Mouse (Mus musculus) activated CD4-positive, CD25-positive, alpha-beta regulatory T cell, adult 4 months (primary cell): ENCODE results near the gene Milr1. TPM values are rescaled to one million over a fixed set of nuclear protein-coding genes. Genes with fewer than 3 reads are reported as not detected.
"Not testable (repeated sequence)": the region's sequence is repeated elsewhere in the genome, so short reads cannot be mapped to it uniquely, and the experiment has no call there.

Source experiments
- ATAC-seq: one replicate; pipeline ENCODE4 v1.8.0; 2017
- polyA plus RNA-seq, 2 experiments: library from polyadenylated mRNA; unstranded; fragments of 100-300 nt; shearing (Covaris generic); gene quantifications; one replicate each; pipeline ENCODE4 v1.2.1; 2017

Milr1 gene
- polyA plus RNA-seq, 2 experiments from 2014 or later = 11.9 to 12.1 TPM

DNA sequence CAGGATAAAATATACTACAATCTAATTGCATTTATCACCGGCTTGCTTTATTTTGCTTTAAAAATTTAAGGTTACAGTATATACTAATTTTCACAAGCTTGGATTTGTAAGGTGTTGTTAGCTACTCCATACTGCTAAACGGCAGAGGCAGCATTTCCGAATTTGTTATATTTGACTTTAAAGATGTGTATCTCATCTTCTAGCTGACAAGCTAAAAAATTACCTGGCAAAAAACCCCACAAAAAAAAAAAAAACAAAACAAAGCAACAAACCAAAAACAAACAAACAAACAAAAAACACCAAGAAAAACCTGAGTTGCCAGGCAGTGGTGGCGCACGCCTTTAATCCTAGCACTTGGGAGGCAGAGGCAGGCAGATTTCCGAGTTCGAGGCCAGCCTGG, 27.1 kb downstream of the Milr1 start:
- no peak for ATAC-seq

DNA sequence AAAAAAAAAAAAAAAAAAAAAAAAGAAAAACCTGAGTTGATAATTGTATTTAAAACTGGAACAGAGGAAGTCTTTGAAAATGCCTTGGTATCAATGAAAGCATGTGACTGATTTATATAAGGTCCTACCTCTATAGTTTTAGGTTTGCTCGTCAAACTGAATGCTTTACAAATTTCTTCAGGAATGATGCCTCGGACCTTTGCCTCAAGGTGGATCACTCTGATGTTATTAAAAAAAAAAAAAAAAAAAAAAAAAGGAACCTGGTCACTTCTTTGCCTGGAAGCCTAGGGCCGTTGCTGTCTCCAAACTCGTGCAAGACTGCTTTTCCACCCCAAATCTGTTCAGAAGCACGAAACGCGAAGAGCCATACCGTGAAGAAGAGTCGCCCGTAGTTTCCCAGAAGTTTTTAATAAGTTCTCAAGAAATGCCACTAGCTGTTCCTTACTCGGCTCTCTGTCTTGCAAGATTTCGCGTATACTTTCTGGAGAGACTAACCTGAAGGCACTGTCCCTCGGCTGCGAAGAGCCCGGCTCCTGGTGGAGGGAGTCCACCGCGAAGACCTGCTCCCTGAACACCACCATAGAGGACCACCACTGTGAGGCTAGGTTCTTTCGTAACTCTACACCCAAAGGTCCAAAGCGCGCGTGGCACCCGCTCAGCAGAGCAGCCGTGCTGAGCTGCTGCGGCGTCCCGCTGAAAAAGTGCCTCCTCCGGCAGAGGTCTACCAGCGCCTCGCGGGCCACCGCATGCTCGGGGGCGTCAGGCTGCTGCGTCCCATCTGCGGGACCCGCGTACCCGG, 27.8 kb downstream of the Milr1 start:
- ATAC-seq = peak; percentile 22

DNA sequence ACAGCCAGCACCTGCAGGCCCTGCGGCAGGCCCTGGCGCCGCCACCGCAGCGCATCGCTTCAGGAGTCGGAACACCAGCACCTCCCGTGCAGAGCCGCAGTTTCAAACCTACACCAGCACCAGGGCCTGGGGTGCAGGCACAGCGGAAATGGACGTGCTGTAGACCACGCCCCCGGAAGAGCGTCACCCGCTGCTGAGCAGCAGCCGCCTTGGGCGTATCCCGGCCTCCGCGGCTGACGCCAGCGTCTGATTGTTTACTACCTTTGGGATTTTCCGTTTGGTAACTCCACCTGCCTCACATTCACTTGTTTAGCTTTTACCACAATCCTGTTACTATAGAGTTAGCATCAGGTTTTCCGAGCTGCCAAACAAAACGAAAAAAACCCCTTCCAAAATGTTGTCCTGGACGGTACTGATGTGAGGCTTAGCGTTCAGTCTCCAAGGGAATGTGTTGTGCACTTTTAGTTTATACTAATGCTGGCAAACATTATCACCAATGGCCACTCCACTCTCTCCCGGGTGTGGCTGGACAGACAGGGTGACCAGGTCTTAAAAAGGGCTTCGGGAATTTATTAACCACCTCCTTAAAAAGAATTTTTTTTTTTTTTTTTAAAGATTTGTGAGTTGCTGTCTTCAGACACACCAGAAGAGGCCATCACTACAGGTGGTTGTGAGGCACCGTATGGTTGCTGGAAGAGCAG, 28.5 kb downstream of the Milr1 start, which contains the start of gene Polg2:
Polg2 (minus strand) TSS at position 150 of the 701 bp plus-strand sequence.
- ATAC-seq = peak; percentile 84

DNA sequence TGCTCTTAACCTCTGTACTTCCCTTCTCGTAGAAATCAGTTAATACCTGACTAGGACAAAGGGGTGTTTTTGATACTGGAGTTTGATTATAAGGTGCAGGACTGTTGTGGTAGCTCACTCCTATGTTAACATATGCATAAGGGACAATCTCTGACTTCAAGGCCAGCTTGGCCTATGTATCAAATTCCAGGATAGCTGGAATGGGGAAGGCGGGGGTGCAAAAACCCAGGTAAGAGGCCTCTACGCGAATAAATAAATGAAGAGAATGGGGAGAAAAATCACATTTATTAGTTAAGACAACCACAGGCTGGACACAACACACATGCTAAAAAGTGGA, 29.0 kb downstream of the Milr1 start:
- no peak for ATAC-seq

DNA sequence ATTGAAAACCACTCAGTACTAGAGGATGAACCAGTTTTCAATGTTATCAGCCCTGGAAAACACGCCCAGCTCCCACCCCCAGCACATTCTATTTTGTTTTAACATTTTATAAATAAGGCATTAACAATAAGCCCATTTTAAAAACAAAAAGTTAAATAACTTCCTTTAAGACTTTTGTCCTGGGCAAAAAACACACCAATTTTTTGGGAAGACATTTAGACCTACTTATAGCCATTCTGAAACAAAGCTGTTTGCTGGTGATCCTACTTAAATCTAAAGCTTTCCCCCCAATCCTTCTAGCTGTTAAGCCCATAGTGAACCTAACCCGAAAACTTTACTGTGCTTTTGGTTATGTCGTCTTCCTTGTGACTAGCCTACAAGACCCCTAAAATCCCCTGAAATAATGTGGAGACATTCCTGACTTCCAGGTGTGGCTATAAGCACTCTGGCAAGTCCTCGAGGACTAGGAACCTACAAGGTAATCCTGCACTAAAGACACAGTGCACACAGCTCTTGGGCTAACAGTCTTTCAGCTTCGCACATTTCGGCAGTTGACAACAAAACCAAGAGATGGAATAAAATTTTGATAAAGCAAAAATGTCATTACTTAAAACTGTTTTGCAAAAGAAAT, 29.7 kb downstream of the Milr1 start:
- ATAC-seq = no peak

DNA sequence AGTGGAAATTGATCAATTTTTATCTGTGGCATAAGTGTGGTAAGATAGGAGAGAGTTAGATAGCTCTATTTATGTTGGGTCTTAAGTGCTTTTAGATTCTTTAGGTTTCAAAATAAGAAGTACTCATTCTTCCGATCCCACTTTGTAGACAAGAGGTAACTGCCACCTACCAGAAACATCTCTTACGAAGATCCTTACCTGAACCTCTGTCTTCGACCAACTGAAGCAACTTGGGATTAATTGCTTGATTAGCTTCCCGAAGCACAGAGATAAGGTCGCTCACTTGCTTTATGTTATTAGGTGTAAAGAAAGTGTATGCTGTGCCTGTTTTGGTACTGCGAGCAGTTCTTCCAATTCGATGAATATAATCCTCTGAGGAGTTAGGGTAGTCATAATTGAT, 31.2 kb downstream of the Milr1 start:
- ATAC-seq = not testable (repeated sequence)

DNA sequence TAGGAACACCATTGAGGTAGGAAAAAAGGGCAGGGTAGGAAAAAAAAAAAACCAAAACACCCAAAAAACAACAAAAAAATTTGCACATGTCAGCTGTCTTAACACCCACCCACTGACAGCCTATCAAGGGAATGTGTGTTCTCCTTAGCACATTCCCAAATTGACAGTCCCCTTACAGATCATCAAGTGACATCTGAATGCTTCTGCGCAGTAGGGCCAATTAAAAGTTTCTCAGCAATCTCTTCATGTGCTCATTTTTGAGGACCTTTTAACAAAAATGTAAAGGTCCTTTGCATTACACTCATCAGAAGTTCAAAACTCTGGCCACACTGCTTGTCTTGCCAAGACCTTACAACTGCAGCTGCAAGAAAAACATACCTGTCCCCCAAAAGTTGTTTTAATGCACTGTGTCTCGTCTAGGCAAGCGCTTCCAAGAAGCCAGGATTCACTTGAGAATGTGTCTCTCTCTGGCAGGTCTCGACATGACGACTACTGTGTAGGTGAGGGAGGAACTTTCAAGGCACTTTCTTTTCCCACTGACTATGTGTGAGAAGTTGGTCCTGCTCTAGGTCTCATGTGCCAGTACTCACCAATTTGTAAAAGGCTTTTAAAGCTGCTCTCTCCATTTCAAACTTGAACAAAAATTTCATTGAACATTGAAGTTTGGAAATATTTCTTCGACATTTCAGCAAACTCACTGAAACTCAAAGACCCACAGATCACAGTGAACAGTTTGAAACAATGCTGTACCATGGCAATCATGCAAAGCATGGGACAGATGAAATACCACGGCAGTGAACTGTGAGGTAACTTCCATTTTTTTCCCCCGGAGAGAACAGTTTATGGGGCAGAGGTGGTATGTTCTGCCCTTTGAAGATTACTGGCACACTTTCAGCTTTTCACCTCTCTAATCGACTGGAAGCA, 32.1 kb downstream of the Milr1 start:
- ATAC-seq = no peak

DNA sequence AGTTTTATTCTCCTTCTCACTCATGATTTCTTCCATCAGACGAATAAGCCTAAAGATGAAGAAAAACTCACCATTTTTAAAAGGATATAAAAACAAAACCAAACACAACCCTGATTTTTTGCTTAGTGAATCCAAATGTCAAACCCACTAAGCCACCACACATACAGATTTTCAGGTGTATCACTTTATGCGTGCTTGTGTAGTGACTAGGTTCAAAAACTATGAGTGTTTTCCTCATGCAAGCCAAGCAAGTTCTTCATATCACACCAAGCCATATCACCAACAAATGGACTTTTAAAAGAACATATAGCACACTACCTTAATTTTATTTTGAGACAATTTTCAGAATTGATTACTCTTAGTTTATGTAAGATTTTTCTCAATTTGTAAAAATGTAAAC, 33.5 kb downstream of the Milr1 start:
- ATAC-seq = no peak

DNA sequence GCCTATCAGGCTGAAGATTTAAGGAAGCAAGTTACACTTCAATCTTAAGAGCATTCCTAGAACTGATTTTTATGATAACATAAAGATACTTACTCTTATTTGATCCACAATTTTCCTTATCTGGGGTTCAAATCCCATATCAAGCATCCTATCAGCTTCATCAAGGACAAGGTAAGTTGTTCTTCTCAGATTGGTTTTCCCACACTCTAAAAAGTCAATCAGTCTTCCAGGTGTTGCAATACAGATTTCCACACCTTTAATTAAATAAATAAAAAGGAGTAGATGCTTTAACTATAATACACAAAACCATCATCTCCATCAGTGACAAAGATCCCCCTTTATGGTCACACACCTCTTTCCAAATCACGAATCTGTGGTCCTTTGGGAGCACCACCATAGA, 34.0 kb downstream of the Milr1 start:
- no peak for ATAC-seq

DNA sequence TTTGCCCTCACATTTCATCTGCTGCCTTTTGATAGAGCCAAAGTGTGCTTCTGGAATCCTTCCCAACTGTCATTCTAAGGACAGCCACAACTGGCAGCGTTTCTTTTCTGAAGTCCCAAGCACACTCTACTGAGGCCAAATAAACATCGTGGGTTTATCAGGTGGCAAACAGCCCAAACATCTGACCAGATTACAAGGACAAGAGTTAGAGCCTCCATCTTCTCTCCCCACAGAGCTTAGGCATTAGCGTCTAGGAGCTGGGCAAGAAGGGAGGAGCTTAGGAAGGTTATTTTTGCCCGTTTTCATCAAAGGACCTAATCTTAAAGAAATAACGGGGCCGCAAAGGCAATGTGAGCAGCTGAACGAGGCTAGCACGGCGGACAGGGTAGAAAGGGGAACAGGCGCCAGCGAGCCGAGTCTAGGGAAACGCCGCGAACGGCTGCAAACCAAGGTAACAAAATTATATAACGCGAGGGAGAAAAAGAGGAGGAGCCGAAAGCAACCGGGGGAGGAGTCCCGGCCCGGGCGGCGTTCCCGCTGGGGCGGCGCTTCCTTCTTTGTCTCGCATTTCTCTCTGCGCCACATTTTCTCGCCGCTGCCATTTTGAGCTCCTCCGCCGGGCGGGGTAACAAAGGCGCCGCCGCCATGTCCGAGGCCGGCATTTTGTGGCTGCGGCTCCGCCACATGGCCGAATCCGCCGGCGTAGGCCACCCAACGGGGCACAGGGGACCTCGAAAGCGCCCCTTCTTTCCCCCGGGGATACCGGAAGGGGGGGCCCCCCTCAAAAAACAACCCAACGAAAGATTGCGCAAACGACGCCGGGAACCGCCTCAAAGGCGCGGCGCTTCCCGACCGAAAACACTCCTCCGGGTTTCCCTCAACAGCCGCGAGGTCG, 36.4 kb downstream of the Milr1 start:
- peak; percentile 21 for ATAC-seq

DNA sequence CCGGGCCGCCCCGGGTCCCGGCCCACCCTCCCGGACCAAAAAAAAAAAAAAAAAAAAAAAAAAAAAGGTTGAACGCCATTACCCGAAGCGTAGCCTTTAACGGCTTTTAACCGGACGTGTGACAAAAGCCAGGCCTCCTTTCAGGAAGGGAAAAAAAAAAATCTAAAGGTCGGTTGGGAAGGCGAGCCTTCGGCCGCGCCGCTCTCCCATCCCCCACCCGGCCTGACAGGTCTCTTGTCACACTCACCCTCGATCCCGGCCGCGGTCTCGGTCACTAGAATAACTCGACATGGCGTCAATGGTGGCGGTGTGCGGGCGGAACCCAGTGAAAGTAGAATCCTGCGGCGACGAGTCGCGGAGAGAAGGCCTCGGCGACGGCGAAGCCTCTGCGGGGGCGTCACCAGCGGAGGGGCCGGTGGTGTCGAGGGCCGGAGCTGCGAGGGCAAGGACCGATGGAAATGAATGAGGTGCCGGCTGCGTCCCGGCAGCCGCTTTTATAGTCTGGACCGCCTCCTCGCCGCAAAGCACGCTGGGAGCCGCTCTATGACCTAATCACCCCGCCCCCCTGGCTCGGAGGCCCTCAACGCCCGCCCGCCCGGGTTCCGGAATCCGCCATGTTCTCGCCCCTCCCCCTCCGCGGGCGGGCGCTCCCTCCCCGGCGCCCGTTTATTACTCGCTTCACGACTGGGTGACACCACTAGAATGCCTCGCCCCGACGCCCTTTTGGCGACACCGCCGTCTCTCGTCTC, 37.2 kb downstream of the Milr1 start:
- peak; percentile 38 for ATAC-seq

DNA sequence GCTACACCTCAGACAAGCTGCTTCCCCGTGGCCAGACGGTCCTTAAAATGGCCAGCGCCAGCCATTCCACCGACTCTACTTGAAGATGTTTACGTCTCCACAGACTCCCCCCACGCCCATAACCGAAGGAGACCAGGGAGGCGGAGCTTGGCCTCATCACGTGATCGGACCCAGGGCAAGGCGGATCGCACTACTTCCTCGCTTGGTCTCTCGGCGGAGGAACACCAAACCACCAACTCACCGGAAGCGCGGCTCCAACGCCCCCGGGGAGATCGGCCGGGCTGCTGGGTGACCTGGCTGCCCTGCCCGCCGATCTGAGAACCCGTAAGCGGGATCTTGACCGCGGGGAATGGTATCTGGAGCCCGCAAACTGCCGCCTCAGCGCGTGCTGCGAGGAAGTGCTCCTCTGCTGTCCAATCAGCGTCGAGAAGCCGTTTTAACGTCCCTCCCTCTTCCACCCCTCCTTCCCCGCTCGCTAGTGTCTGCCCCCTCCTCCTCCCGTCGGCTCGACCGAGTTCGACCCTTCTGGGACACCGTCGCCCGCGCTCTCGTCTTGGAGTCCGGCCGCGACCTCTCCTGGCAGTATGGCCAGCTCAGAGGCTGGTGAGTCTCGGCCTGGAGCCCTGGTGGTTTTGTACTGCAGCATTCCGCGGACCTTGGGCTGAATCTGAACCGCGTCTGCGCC, 37.9 kb downstream of the Milr1 start, which contains the start of the genes Ddx5 and Cep95:
Ddx5 (minus strand) TSS at position 411 of the 685 bp plus-strand sequence.
Cep95 (plus strand) TSS at position 478 of the 685 bp plus-strand sequence.
- ATAC-seq = peak; percentile 58

DNA sequence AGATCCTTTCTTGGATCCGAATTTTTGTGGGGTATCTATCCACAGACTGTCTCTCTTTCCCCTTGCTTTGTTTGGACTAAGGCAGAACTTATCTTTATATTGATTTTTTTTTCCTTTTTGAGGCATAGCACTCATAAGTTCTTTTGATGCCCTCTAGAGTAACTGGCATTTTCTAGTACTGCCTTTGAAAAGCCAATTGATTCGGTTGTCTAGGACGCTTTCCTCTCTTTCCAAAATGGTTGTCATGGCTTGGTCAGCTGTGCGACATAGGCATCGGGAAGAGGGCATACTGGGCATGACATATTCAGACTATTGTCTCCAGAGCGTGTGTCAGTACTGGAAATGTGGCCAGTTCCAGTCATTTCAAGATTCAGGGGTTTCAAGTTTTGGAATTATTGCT, 38.6 kb downstream of the Milr1 start:
- ATAC-seq = no peak

DNA sequence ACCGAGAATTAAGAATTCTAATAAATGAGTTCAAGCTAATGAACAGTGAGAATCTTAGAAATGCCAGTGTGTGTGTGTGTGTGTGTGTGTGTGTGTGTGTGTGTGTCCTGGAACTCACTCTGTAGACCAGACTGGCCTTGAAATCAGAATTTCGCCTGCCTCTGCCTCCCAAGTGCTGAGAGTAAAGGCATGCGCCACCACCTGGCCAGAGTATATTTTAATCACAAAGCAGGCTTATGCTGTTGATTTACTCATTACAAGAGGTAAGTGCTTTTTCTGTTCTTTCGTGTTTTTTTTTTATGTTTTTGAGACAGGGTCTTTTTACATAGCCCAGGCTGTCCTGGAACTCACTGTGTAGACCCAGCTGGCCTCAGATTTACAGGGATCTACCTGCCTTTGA, 42.8 kb downstream of the Milr1 start:
- no peak for ATAC-seq

DNA sequence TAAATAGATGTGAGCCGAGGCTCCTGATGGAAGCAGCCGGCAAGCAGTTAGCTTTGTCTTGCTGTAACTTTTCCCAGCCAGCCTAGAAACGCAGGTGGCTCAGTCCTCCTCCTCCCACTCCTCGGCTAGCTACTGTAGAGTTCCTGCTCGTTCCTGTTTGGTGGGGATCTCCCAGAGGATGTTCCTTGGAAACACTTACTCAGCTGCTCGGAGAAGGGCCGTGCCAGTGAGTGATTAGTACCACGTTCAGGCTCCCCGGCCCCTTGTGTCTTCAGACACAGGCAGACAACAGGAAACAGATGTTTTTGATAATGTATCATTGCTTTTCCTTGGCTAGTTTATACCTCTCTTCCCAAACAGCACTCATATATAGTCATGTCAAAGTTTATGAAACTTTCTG, 44.7 kb downstream of the Milr1 start:
- no peak for ATAC-seq

DNA sequence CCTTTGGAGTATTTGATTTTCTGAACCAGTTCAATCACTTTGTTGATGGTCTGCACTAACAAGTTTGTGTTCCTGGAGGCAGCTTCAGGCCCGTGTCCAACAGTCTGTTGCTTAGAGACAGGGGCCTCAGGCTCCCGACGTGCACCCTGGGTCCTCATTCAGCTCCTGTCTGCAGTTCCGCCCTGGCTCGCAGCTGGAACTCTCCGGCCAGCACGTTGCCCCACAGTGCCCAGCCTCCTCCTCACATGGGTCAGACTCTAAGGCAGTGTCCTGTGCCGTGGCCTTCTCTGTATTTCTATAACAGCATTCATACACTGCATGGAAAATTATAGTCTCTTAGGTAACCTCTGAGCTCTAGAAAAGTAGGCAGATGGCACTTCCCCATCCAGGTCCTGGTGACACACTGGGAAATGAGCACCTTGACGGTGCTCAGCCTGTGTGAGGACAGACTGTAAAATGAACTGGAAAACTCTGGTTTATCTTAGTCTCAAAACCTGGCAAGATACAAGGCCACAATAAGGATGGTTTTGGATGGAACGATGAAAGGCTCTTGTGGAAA, 51.1 kb downstream of the Milr1 start:
- ATAC-seq = no peak

DNA sequence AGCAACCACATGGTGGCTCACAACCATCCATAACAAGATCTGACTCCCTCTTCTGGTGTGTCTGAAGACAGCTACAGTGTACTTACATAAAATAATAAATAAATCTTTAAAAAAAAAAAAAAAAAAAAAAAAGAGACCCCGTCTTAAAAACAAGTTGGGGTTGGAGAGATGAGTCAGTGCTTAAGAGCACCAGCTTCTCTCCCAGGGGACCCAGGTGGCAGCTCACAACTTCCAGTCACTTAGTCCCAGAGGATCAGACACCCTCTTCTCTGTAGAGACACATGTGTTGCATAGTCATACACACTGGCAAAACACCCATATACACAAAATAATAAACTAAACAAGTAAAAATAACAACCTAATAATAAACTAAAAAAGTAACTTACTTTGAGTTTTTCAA, 56.4 kb downstream of the Milr1 start:
- not testable (repeated sequence) for ATAC-seq

DNA sequence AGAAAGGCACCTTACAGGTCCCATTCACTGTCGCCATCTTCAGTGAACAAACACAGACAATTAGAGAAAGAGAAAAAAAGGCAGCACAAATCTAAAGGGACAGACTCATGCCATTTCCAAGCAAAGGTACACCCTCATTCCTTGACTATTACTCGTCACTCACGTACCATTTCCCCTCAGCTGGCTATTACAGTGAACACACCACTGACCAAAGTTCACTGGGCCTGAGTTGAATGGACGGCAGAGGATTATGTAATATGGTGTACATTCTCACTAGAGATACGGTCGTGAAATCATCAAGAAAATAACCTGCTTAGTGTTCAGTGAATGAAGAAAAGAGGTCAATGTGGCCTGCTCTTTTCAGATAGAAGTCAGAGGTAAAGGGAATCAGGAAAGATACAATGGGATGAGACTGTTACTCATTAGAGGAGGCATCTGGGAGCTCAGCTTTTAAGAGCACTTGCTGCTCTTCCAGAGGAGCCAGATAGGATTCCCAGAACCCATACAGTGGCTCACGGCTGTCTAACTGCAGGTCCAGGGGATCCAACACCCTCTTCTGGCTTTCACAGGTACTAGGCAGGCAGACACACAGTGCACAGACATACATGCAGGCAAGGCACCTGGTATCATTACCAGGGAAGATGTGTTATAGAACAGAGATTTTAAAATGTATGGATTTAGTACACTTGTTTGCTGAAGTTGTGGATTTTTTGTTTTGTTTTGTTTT, 61.5 kb downstream of the Milr1 start:
- ATAC-seq = no peak
